Mouse (Mus musculus) E14TG2a.4 (cell line): Measurements from ENCODE around the gene Dusp6.

Experiments used
- H3K27me3 ChIP-seq: 2 replicates; pipeline ENCODE4 v1.6.1; 2014; ENCODE audit warnings: low read length, control low read depth; ENCODE audit not compliant: insufficient read depth
- H3K36me3 ChIP-seq: 2 replicates; pipeline ENCODE4 v1.6.1; 2014; ENCODE audit warnings: low read length, control low read depth; ENCODE audit not compliant: insufficient read depth
- H3K4me1 ChIP-seq: replicated peaks from 2 replicates; pipeline ENCODE4 v1.6.1; 2014; ENCODE audit warnings: low read depth, low read length, control low read depth
- H3K4me3 ChIP-seq: replicated peaks from 2 replicates; pipeline ENCODE4 v1.5.1; 2014; ENCODE audit warnings: mild to moderate bottlenecking, low read length
- H3K9me3 ChIP-seq: 2 replicates; pipeline ENCODE4 v1.6.1; 2014; ENCODE audit warnings: low read length, control low read depth
- CTCF ChIP-seq: conservative IDR thresholded peaks from 2 replicates; pipeline ENCODE4 v1.5.1; 2014; ENCODE audit warnings: low read length
- NANOG ChIP-seq: IDR thresholded peaks from 2 replicates; pipeline ENCODE4 v1.6.1; 2014; ENCODE audit warnings: borderline replicate concordance, low read length, mixed read lengths
- POU5F1 ChIP-seq: IDR thresholded peaks from 2 replicates; pipeline ENCODE4 v1.6.1; 2014; ENCODE audit warnings: low read length, borderline replicate concordance

Gene Dusp6

GRCm38 (mm10) chr10:99229031-99229684 lies 33.9 kb upstream of the Dusp6 start:
- peak overlapping the region; percentile 37 for H3K4me3 ChIP-seq
- H3K4me1 ChIP-seq = peaks cover 21% of the 10 kb centered on the region
- TF ChIP-seq POU5F1 (no peak), NANOG (no peak), CTCF (no peak)
- no peaks in the 10 kb centered on the region for H3K9me3 ChIP-seq
- H3K36me3 ChIP-seq = no peaks in the 10 kb centered on the region
- H3K27me3 ChIP-seq = peaks cover 17% of the 10 kb centered on the region

- peaks cover 16% of the 10 kb centered on the region for H3K27me3 ChIP-seq
- H3K4me1 ChIP-seq = peaks cover 19% of the 10 kb centered on the region
- TF ChIP-seq CTCF = no peak
- no peak for TF ChIP-seq POU5F1
- TF ChIP-seq NANOG = no peak
- H3K9me3 ChIP-seq = no peaks in the 10 kb centered on the region
- H3K36me3 ChIP-seq = no peaks in the 10 kb centered on the region
- H3K4me3 ChIP-seq = no peak overlapping the region
Observed at GRCm38 (mm10) chr10:99232518-99233227, 30.4 kb upstream of the Dusp6 start.

- Histone ChIP-seq H3K4me3 (no peak overlapping the region), H3K4me1 (peaks cover 2% of the 10 kb centered on the region; the same call in 1 of the 2 replicates), H3K36me3 (no peaks in the 10 kb centered on the region), H3K27me3 (peaks cover 9% of the 10 kb centered on the region), H3K9me3 (no peaks in the 10 kb centered on the region)
- no peak for TF ChIP-seq CTCF
- no peak for TF ChIP-seq NANOG
- no peak for TF ChIP-seq POU5F1
Observed at GRCm38 (mm10) chr10:99234336-99234735, 28.7 kb upstream of the Dusp6 start.

- H3K36me3 ChIP-seq = no peaks in the 10 kb centered on the region
- H3K4me1 ChIP-seq = no peaks in the 10 kb centered on the region
- peaks cover 9% of the 10 kb centered on the region for H3K27me3 ChIP-seq
- TF ChIP-seq NANOG (no peak), POU5F1 (no peak), CTCF (no peak)
- H3K9me3 ChIP-seq = no peaks in the 10 kb centered on the region
- H3K4me3 ChIP-seq = no peak overlapping the region
Observed at GRCm38 (mm10) chr10:99235081-99235480, 27.9 kb upstream of the Dusp6 start.

GRCm38 (mm10) chr10:99237205-99237832 lies 25.7 kb upstream of the Dusp6 start:
- H3K36me3 ChIP-seq = no peaks in the 10 kb centered on the region
- TF ChIP-seq NANOG = no peak
- TF ChIP-seq CTCF = no peak
- TF ChIP-seq POU5F1 = no peak
- H3K4me1 ChIP-seq = peaks cover 9% of the 10 kb centered on the region
- H3K9me3 ChIP-seq = no peaks in the 10 kb centered on the region
- peaks cover 9% of the 10 kb centered on the region; the same call in 1 of the 2 replicates for H3K27me3 ChIP-seq
- no peak overlapping the region for H3K4me3 ChIP-seq

GRCm38 (mm10) chr10:99238537-99238936 lies 24.5 kb upstream of the Dusp6 start:
- H3K27me3 ChIP-seq = peaks cover 5% of the 10 kb centered on the region; the same call in 1 of the 2 replicates
- H3K36me3 ChIP-seq = no peaks in the 10 kb centered on the region
- no peak for TF ChIP-seq NANOG
- no peak for TF ChIP-seq CTCF
- no peak for TF ChIP-seq POU5F1
- no peak overlapping the region for H3K4me3 ChIP-seq
- no peaks in the 10 kb centered on the region for H3K9me3 ChIP-seq
- H3K4me1 ChIP-seq = peaks cover 14% of the 10 kb centered on the region

GRCm38 (mm10) chr10:99241284-99241828 lies 21.7 kb upstream of the Dusp6 start:
- peaks cover 14% of the 10 kb centered on the region for H3K4me1 ChIP-seq
- no peak overlapping the region for H3K4me3 ChIP-seq
- H3K9me3 ChIP-seq = no peaks in the 10 kb centered on the region
- TF ChIP-seq POU5F1 = no peak
- TF ChIP-seq CTCF = no peak
- no peak for TF ChIP-seq NANOG
- H3K27me3 ChIP-seq = 0 out of 2 replicates have a peak, but pooled peaks cover under 1% of the 10 kb centered on the region
- H3K36me3 ChIP-seq = no peaks in the 10 kb centered on the region

GRCm38 (mm10) chr10:99241829-99242711 lies 21.0 kb upstream of the Dusp6 start:
- no peak overlapping the region for H3K4me3 ChIP-seq
- TF ChIP-seq CTCF = no peak
- TF ChIP-seq POU5F1 = no peak
- TF ChIP-seq NANOG = no peak
- no peaks in the 10 kb centered on the region for H3K36me3 ChIP-seq
- H3K4me1 ChIP-seq = peaks cover 14% of the 10 kb centered on the region
- no peaks in the 10 kb centered on the region for H3K27me3 ChIP-seq
- H3K9me3 ChIP-seq = no peaks in the 10 kb centered on the region
